Mouse (Mus musculus) erythroid progenitor cell, adult 5-6 weeks (primary cell): ENCODE data around the gene Tmem132d. TPM values are rescaled to one million over a fixed set of nuclear protein-coding genes. Genes with fewer than 3 reads are reported as not detected.
"Not testable (repeated sequence)": the region's sequence is repeated elsewhere in the genome, so short reads cannot be mapped to it uniquely, and the experiment has no call there.

ENCODE experiments used
- ATAC-seq: replicated peaks from 2 replicates; pipeline ENCODE4 v1.8.0; 2016; ENCODE audit warnings: moderate number of reproducible peaks, mild to moderate bottlenecking, moderate TSS enrichment, inconsistent platforms; ENCODE audit not compliant: poor library complexity, low FRiP score, severe bottlenecking
- total RNA-seq, 2 experiments: library from RNA; stranded (forward) in 1 of 2; stranded (reverse) in 1 of 2; fragments of 150-400 nt in 1 of 2; fragments of 186-747, 209-891 nt in 1 of 2; gene quantifications; 2 replicates each; pipeline versions ENCODE4 v1.2.3 to v1.2.4; 2015 to 2017; ENCODE audit warnings: low replicate concordance in 2 of 2

Tmem132d gene
- total RNA-seq, 2 experiments from 2014 or later, result not detected

GRCm38 (mm10) chr5:128122656-128123055 is 310.2 kb downstream of the Tmem132d start:
- ATAC-seq, result no peak

GRCm38 (mm10) chr5:128119171-128119570 is 313.7 kb downstream of the Tmem132d start:
- ATAC-seq, result no peak

- ATAC-seq, result no peak
Observed at GRCm38 (mm10) chr5:128113107-128113506, 319.8 kb downstream of the Tmem132d start.

GRCm38 (mm10) chr5:128112518-128112917 is 320.4 kb downstream of the Tmem132d start:
- no peak for ATAC-seq

GRCm38 (mm10) chr5:128111664-128112063 is 321.2 kb downstream of the Tmem132d start:
- ATAC-seq, result no peak

GRCm38 (mm10) chr5:128102556-128102955 is 330.3 kb downstream of the Tmem132d start:
- no peak for ATAC-seq

GRCm38 (mm10) chr5:128100331-128100730 is 332.5 kb downstream of the Tmem132d start:
- no peak for ATAC-seq

- no peak for ATAC-seq
Observed at GRCm38 (mm10) chr5:128099439-128099838, 333.4 kb downstream of the Tmem132d start.

GRCm38 (mm10) chr5:128090578-128090977 is 342.3 kb downstream of the Tmem132d start:
- no peak for ATAC-seq

GRCm38 (mm10) chr5:128075456-128075855 is 357.4 kb downstream of the Tmem132d start:
- no peak for ATAC-seq

- no peak for ATAC-seq
Observed at GRCm38 (mm10) chr5:128072616-128073015, 360.3 kb downstream of the Tmem132d start.

- ATAC-seq, result no peak
Observed at GRCm38 (mm10) chr5:128041781-128042180, 391.1 kb downstream of the Tmem132d start.

GRCm38 (mm10) chr5:128040036-128040435 is 392.8 kb downstream of the Tmem132d start:
- no peak for ATAC-seq

- no peak for ATAC-seq
Observed at GRCm38 (mm10) chr5:128027076-128027475, 405.8 kb downstream of the Tmem132d start.

- no peak for ATAC-seq
Observed at GRCm38 (mm10) chr5:128004666-128005065, 428.2 kb downstream of the Tmem132d start.

GRCm38 (mm10) chr5:127996526-127997245 is 436.2 kb downstream of the Tmem132d start:
- ATAC-seq, result no peak

- ATAC-seq, result no peak
Observed at GRCm38 (mm10) chr5:127993460-127993859, 439.4 kb downstream of the Tmem132d start.

- ATAC-seq, result no peak
Observed at GRCm38 (mm10) chr5:127990826-127991225, 442.1 kb downstream of the Tmem132d start.

- ATAC-seq, result not testable (repeated sequence)
Observed at GRCm38 (mm10) chr5:127980003-127980358, 452.9 kb downstream of the Tmem132d start.

- ATAC-seq, result no peak
Observed at GRCm38 (mm10) chr5:127979329-127980002, 453.4 kb downstream of the Tmem132d start.

- ATAC-seq, result no peak
Observed at GRCm38 (mm10) chr5:127976661-127977060, 456.2 kb downstream of the Tmem132d start.
